Mouse (Mus musculus) urinary bladder, postnatal 25 days (tissue): ENCODE results near the gene Nlrc4.
"Not testable (repeated sequence)": the region's sequence is repeated elsewhere in the genome, so short reads cannot be mapped to it uniquely, and the experiment has no call there.

Source experiments
- DNase-seq: peaks from one replicate; pipeline ENCODE4 v3.0.0; 2022; ENCODE audit warnings: low spot score

Nlrc4 gene

DNA sequence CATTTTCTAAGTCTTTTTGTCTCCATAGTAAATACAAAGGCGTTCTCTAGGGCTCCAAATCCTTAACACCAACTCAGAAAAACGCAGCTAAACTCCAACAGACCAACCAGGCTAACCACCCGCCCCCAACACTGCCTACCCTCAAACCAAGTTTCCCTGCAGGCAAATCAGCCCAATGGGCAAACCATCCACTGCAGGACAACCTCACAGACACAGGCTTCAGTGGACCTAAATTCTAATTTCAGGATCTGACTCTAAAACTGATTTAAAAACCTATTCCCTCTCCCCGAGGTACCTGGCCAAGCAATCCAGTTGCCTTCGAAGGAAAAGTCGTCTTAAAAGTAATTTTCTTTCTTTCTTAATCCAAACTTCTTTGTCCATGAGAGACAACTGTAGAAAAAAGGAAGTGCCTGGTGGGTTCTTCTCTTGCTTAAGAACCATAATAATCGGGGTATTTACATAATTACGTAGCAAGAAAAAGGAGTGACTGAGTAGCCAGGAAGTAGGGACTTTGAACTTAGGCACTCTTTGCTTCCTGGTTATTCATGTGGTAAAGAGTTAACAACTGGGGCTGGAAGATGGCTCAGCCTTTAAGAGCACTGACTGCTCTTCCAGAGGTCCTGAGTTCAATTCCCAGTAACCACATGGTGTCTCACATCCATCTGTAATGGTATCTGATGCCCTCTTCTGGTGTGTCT lies at the start of gene Nlrc4:
Nlrc4 (minus strand) TSS at position 432 of the 698 bp plus-strand sequence.
- no peak for DNase-seq

DNA sequence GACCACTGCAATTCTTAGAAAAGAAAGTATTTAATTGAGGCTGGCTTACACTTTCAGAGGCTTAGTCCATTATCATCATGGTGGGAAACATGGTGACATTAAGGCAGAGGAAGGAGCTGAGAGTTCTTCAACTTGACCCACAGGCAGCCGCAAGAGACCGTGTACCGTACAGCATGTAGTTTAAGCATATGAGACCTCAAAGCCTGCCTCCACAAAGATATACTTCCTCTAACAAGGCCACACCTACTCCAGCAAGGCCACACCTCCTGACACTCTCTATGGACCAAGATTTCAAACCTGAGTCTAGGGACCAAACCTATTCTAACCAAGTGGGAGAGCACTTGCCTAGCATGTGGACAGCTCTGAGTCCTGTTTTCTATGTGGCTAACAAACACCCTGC lies 49.7 kb upstream of the Nlrc4 start:
- DNase-seq, result no peak

DNA sequence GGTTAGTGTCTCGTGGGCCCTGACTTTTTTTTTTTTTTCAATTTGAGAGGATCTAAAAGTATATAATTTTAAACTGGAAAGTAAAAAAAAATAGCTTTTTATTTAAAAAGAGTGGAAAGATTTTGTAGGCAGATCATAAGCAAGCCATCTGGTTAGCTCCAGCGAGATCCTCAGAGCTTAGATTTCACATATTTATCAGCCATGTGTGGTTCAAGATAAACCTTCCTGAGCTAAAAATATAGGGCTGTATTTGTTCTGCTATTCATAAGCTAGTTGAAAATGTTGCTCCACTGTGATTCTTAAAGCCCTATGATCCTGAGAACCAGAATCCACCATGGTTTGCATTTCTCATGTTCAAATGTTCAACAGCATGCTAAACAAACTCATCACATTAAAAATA lies 49.0 kb upstream of the Nlrc4 start:
- DNase-seq, result no peak

DNA sequence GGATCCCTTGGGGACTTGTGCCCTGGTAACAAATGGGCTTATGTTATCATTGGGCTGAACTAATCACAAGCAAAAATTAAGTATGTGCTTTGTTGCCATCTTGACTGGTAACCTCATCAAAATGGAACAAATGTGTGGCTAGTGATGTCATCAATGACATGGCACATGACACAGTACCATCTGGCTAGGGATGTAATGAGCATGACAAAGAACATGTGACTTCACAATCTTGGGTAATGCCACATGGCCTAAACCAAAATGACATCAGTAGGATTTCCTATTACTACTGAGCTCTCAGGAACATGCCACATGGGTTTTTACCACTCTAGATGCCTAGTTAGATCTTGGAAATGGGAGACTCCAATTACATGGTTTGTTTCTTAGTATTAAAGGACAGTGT lies 42.1 kb upstream of the Nlrc4 start:
- DNase-seq, result no peak

DNA sequence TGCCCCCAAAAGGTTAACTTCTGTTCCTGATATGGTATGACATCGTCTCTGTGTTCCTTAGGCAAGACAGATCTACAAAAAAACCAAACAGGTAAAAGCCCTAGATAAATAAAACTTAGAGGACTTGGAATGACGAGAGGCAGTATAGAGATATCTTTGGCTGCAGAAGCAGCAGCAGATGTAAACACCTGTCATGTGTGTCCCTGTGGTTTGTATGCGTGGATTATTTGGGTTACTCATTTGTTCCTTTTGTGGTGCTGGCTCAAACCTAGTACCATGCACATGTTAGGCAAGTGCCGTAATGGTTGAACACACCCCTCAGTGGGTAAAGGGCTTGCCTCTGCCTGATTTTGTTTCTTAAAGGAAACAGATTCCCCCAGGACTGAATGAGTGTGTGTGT lies 41.3 kb upstream of the Nlrc4 start:
- no peak for DNase-seq

DNA sequence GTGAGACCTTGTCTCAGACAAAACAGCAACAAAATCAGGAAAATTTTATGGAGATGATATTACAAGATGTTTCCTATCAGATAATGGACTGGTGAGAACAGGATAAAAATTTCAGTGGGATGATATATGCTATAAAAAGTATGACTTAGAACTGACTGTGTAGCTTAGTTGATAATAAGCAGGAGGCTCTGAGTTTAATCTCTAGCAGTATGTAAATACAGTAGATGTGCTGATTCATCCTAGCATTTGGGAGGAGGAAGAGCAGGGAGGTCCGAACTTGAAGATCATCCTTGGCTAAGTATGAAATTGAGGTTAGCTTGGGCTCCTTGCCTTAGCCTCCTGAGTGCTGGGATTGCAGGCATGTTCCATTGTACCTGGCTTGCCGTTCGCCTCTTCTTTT lies 32.6 kb upstream of the Nlrc4 start:
- no peak for DNase-seq

DNA sequence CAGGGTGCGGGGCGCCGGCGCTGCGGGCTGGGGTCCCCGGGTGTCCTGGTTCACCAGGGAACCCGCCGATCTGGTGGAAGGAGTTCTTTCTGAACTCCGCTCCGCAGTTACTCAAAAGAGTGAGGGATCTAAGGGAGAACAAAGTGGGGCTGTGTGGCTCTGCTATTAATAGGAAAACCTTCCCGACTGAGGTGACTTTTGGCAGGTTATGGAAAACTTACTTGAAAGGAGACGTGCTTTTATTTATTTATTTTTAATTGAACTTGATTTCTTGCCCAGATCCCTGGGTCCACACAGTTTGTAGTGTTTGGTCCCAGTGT lies 30.9 kb upstream of the Nlrc4 start:
- DNase-seq, result no peak

DNA sequence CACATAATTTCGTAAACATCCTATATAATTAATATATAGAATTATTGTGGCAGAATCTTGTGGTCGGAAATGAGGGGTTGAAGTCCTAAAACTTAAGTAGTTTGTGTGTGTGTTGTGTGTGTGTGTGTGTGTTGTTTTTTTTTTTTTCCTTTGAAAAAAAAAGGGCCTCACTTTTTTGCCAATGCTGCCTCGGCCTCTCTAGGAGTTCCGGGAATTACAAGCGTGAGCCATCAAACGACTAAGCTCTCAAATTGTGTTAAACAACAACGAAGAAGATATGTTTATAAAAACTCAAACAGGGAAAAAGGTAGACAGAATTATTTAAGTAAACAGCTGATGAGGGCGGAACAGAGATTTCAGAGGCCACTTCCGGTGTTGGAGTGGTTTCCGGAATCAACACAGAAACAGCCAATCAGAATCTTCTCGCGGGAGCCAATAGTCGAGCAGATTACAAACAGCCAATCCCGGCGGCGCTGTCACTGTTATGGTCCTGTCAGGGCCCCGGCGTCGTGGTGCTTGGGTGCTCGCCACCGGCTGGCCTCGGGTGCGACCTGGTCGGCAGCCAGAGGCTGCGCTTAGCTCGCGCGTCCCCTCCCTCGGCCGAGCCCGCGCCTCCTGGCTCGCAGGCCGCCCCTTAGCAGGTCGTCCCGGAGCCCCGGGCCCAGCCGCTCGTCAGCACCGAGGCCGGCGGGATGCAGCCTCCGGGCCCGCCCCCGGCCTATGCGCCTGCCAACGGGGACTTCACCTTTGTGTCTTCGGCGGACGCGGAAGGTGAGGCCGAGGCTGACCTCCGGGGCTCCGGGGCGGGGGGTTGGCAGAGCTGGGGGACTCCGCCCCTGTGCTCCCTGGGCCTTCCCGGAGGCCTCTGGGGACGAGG lies 30.3 kb upstream of the Nlrc4 start, which contains the start of gene Yipf4:
Yipf4 (plus strand) TSS at position 470 of the 877 bp plus-strand sequence.
- peak; percentile 92 for DNase-seq

DNA sequence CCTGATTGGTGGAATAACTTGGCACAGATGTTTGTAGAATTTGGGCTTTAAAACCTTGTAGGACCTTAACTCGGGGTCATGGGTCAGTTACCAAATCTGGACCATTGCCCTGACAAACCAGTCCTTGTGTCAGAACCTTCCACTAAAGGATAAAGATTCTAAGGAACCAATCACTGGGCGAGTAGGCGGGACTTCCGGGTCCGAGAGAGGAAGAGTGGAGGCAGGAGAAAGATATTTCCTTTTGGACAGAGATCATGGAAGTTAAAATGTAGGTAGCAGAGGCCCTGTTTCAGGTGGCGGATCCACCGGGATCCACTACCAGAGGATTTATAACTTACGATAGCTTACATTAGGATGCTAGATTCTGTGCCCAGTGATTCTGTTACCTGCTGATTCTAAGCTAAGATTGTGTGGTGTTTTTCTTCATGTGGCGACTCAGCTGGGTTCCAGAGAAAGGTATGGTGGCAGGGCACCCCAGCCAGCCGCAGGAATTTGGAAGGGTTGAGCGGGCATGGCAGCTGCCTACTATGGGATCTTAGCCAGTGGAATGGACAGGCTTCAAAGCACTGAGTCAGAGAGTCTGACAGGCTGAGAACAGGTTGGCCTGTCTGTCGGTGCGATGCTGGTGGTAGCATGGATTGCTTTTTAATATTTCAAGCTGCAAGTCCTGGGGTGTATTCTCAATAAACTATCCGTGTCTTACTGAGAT lies 21.6 kb upstream of the Nlrc4 start:
- no peak for DNase-seq

DNA sequence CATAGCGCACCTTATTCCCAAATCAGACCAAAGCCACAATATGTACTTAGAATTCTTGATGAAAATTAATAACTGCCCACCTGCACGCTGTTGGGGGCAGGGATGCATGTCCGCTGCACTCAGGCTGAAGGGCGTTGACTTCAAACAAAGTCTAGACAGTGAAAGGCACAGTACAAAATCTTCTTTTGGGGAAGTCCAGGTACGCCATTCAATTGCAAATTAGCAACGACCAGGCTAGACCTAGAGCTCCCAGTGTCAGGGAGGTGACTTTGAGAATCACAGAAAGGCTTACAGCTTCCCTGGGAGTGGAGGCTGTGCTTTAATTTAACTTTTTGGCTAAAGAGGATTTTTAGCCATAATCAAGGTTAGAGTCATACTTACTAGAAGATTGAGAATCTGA lies 11.2 kb upstream of the Nlrc4 start:
- not testable (repeated sequence) for DNase-seq

DNA sequence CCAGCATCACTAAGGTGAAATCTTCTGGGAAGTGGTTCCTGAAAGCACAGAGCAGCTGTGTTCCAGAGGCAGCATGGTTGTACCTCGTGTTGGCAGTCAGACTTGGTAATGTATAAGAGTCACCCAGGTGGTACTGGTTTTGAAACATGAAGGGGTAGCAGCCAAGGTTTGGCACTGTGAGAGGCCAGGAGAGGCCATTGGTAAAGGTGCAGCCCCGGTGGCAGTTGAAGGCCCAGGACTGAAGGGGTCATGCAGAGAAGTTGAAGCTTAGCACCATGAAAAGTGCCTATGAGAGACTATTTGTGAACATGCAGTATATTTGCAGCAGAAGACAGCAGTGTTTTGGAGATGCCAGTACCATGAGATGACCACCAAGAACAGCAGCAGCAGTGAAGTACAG lies 9.0 kb upstream of the Nlrc4 start:
- not testable (repeated sequence) for DNase-seq

DNA sequence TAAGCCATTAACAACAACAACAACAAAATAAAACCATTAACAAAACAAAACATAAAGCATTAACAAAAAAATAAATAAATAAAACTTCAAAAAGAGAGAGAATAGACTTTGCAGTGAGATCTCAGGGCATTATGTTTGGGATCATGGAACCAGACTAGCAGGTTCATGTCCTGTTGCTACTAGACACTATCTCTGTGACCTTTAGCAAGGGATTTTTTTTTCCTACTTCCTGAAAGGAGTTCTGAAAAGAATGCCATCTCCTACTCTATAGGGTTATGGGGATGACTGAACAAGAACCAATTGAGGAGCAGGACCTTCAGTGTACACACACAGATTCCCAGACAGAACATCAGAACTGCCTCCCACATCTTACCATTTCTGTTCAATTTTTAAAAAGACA lies 4.6 kb upstream of the Nlrc4 start:
- no peak for DNase-seq

DNA sequence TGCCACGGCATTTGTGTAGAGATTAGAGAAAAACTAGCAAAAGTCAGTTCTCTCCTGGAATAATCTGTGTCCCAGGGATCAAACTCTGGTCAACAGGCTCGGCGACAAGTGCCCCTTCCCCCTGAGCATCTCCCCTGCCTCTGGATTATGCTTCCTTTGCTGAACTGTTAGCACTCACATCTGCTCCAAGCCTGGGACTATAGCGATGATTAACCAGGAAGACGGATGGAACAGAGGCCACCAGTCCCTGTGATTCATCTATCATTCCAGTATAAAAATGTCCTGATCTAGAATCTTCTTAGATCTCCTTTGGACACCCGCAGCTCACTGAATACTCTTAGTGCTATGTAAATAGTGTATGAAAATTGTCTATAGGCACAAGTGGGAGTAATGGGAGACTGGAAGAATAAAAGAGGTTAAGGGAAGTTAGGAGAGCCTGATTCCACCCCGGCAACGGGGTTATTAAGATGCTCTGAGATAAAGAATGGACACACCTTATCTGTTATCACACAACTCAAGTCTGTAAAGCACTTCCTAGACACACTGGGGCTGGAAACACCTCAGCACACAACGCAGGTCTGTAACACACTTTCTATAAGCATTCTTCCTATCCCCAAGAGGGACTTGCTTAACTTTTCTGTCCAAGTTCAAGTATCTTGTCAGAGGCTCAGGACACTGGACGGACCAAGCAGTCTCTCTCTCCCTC lies 817 bp downstream of the Nlrc4 start:
- DNase-seq, result no peak

DNA sequence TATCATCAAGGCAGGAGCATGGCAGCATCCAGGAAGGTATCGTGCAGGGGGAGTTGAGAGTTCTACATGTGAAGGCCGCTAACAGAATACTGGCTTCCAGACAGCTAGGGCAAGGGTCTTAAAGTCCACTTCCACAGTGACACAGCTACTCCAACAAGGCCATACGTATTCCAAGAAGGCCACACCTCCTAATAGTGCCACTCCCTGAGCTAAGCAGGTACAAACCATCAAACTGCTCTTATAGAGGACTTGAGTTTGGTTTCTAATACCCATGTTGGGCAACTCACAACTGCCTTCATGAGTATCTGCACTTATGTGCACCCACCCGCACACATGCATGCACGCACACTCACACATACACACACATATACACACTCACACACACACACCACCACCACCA lies 2.1 kb downstream of the Nlrc4 start:
- no peak for DNase-seq

DNA sequence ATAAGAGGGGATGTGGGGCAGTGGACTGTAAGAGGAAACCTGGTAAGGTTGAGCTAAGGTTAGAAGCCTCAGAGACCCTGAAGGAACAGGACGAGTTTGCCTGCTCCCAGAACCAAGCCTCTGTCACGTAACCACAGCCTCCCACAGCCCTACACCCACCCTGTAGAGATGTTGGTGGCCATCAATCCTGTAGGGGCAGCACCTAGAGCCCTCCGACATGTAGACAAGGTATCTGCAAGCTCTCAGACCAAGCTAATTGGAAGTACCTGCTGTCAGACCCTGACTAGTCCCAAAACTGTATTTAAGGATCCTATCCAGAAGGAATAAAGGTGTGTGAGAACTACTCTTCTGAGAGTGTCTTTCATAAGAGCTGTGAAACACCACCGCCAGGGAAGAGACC lies 3.5 kb downstream of the Nlrc4 start:
- DNase-seq, result no peak

DNA sequence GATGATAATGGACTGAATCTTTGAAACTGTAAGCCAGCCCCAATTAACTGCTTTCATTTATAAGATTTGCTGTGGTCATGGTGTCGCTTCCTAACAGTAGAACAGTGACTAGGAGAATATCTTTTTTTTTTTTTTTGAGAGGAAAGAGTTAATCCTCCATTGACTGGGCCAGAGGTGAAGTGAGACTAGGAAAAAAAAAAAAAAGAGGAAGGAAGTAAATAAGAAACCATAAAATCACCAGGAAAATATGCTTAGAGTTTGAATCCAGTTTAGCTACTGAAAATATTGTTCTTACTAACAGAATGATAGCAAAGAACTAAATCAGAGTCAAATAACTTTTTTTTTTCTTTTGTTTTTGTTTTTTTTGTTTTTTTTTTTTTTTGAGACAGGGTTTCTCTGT lies 4.3 kb downstream of the Nlrc4 start:
- DNase-seq, result no peak

DNA sequence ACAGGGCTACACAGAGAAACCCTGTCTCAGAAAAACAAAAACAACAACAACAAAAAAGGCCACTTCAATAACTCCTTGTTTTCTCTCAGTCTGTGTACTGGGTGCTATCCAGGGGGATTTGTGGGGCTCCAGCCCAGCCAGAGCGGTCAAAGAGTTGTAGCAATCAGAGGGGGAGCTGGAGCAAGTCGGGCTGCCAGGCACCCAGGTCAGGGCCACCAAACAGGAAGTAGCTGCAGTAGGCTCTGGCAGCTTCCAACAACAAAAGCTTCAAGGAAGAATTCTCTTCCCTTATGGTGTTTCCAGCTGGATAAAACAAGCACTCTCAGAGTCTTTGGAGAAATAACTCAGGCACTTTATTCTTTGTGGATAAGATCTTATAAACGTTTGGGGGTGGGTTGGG lies 5.0 kb downstream of the Nlrc4 start:
- no peak for DNase-seq

DNA sequence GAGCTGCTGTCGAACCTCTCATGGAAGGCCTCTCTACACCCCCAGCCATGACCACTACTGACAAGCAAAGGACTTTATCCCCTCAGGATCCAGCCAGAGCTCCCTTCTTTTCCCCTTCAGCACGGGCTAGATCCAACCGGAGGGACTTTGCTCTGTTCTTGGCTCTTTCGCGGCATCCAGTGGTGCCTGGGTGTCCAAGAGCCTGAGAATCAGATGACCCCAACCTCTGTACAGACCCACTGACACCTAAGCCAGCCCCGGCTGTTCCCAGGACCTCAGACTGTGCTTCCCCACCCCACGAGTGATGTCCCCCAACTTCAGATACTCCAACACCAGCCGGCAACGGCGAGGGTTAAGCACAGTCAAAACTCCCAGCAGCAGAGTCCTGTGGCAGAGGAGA lies 9.2 kb downstream of the Nlrc4 start:
- DNase-seq, result no peak

DNA sequence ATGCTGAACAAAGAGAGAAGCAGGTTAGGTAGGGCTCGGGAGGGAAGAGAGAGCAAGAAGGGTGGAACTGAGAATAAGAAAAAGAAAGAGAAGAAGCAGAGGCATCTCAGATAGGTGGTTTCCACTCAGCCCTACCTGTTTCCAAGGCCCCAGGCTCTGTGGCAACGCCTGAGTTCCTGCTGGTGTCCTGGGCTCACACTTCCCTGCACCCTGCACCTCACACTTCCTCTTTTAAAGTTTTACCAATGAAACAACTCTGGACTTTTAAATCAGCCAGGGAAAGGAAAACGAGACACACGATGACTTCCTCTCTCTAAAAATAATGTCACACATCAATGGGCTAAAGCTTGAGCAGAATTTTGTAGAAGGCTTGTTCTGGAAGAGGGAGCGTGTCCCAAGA lies 18.5 kb downstream of the Nlrc4 start:
- no peak for DNase-seq

DNA sequence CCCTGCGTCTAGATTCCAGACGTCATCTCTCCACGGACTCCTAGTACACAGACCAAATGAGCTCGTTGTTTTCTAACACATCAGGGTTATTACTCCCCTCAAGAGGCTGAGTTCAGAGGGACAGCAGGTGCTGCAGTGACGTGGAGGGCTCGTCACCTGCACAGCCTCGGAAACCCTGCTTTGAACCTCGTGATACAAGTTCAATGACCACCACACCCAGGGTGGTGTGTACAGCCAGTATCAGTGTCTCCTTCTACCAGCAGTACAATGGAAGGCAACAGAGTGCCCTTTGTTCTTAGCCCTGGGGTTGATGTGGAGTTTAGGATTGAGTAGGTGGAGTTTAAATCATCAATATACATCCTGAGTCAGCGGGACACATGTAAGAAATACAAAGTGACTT lies 21.2 kb downstream of the Nlrc4 start:
- no peak for DNase-seq

DNA sequence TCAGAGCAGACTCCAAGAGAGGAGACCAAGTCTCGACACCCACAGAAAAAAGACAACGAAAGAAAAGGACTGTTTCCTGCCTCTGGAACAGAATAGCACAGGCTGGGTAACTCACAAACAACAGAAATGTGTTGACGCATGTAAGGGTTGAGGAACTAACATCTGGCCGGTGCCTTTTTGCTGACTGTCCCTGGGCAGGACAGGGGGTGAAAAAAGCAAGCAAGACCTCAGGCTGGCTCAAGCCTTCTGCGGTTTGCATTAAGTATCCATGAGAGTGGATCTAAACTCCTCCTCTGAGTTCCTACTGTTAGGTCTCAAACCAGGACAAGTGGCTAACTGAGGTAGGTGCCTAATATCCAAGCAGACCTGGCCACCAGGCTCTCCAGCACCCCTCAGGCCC lies 26.3 kb downstream of the Nlrc4 start:
- DNase-seq, result no peak

DNA sequence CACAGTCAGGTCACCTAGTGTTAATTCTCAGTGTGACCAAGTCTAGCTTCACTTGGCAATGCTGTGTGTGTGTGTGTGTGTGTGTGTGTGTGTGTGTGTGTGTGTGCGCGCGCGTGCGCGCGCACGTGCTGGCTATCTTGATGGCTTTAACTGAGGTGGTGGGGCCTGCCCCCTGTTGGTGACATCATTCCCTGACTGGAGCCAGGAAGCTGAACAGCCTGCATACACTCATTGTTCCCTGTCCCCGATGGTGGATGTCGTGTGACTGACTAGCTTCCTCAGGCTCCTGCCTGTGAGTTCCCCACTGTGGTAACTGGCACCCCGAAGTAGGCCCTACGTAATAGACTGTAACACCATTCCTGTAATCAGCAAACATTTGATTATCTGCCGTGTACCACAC lies 27.5 kb downstream of the Nlrc4 start:
- DNase-seq, result no peak
